Mouse (Mus musculus): ENCODE data around the gene Pard3. TPM values are rescaled to one million over a fixed set of nuclear protein-coding genes. Genes with fewer than 3 reads are reported as not detected.

Gene Pard3
- polyA plus RNA-seq, 1 experiment from 2014 or later, result 7.0 TPM

- Histone ChIP-seq H3K27ac (ENCODE audit: low read length) (no peak overlapping the region), H3K4me1 (ENCODE audit: control insufficient read depth, low read depth, low read length) (no peaks in the 10 kb centered on the region; the same call in 1 of the 2 replicates), H3K4me2 (ENCODE audit: low read depth, low read length) (no peak overlapping the region), H3K36me3 (ENCODE audit: control insufficient read depth, insufficient read depth) (no peaks in the 10 kb centered on the region), H3K9me3 (replicated peaks; ENCODE audit: control insufficient read depth, low read length) (no peaks in the 10 kb centered on the region), H3K9ac (ENCODE audit: low read depth, low read length) (no peak overlapping the region), H3K4me3 (ENCODE audit: low read depth, low read length) (no peak overlapping the region), H3K27me3 (ENCODE audit: control insufficient read depth, insufficient read depth, low read depth, low read length) (no peaks in the 10 kb centered on the region)
- WGBS (ENCODE audit: insufficient replicate concordance), result 38% methylated on average over 2 of the region's 2 CpGs
- no peak for ATAC-seq (ENCODE audit: low read depth)
Observed at GRCm38 (mm10) chr8:127269082-127269747, 205.5 kb downstream of the Pard3 start.

DNA sequence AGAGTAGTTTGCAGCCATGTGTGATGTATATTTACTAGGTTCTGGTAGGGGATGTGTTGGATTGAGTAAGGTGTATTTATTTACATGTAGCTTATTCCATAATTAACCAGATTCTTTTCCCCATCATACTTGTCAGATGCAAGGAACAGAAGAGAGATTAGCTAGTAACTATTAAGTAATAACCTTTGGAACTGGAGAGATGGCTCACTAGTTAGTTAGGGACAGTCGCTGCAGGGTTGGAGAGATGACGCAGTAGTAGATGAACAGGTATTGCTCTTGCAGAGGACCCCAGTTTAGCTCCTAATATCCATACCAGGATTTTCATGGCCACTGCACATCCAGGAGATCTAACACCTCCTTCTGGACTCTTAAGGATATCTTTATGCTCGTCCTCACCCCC lies 207.5 kb downstream of the Pard3 start:
- Histone ChIP-seq H3K4me2 (ENCODE audit: low read depth, low read length) (no peak overlapping the region), H3K27me3 (ENCODE audit: control insufficient read depth, insufficient read depth, low read depth, low read length) (no peaks in the 10 kb centered on the region), H3K27ac (ENCODE audit: low read length) (no peak overlapping the region), H3K9me3 (replicated peaks; ENCODE audit: control insufficient read depth, low read length) (no peaks in the 10 kb centered on the region), H3K36me3 (ENCODE audit: control insufficient read depth, insufficient read depth) (no peaks in the 10 kb centered on the region), H3K4me3 (ENCODE audit: low read depth, low read length) (no peak overlapping the region), H3K4me1 (ENCODE audit: control insufficient read depth, low read depth, low read length) (no peaks in the 10 kb centered on the region; the same call in 1 of the 2 replicates), H3K9ac (ENCODE audit: low read depth, low read length) (no peak overlapping the region)
- 59% methylated on average over 3 of the region's 3 CpGs for WGBS (ENCODE audit: insufficient replicate concordance)
- no peak for ATAC-seq (ENCODE audit: low read depth)

- Histone ChIP-seq H3K9me3 (replicated peaks; ENCODE audit: control insufficient read depth, low read length) (no peaks in the 10 kb centered on the region), H3K9ac (ENCODE audit: low read depth, low read length) (no peak overlapping the region), H3K4me3 (ENCODE audit: low read depth, low read length) (no peak overlapping the region), H3K4me1 (ENCODE audit: control insufficient read depth, low read depth, low read length) (no peaks in the 10 kb centered on the region), H3K27ac (ENCODE audit: low read length) (no peak overlapping the region), H3K4me2 (ENCODE audit: low read depth, low read length) (no peak overlapping the region), H3K36me3 (ENCODE audit: control insufficient read depth, insufficient read depth) (no peaks in the 10 kb centered on the region), H3K27me3 (ENCODE audit: control insufficient read depth, insufficient read depth, low read depth, low read length) (no peaks in the 10 kb centered on the region)
- ATAC-seq (ENCODE audit: low read depth), result no peak
- WGBS (ENCODE audit: insufficient replicate concordance), result 74% methylated on average over 7 of the region's 7 CpGs
Observed at GRCm38 (mm10) chr8:127280299-127280974, 216.7 kb downstream of the Pard3 start.

DNA sequence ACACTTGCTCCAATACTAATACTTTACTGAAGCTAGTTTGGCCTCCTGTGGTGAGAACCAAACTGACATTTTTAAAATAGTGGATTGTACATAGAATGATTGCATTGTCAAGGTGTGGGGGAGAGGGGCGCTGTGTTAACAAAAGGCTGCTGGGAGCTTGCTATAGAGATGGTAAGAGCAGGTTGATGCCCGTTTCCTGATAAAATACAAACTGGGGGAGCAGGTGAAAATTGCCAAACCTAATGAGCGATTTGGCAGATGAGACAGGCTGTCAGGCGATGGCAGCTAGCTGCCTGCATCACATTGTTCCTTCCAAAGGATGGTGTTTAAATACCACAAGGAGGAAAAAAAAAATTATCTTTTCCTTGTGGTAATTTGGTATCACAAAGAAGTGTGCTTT lies 217.3 kb downstream of the Pard3 start:
- Histone ChIP-seq H3K9me3 (replicated peaks; ENCODE audit: control insufficient read depth, low read length) (no peaks in the 10 kb centered on the region), H3K27me3 (ENCODE audit: control insufficient read depth, insufficient read depth, low read depth, low read length) (no peaks in the 10 kb centered on the region), H3K4me3 (ENCODE audit: low read depth, low read length) (no peak overlapping the region), H3K27ac (ENCODE audit: low read length) (no peak overlapping the region), H3K4me1 (ENCODE audit: control insufficient read depth, low read depth, low read length) (no peaks in the 10 kb centered on the region), H3K9ac (ENCODE audit: low read depth, low read length) (no peak overlapping the region), H3K36me3 (ENCODE audit: control insufficient read depth, insufficient read depth) (no peaks in the 10 kb centered on the region), H3K4me2 (ENCODE audit: low read depth, low read length) (no peak overlapping the region)
- WGBS (ENCODE audit: insufficient replicate concordance), result 62% methylated on average over 4 of the region's 4 CpGs
- ATAC-seq (ENCODE audit: low read depth), result no peak

DNA sequence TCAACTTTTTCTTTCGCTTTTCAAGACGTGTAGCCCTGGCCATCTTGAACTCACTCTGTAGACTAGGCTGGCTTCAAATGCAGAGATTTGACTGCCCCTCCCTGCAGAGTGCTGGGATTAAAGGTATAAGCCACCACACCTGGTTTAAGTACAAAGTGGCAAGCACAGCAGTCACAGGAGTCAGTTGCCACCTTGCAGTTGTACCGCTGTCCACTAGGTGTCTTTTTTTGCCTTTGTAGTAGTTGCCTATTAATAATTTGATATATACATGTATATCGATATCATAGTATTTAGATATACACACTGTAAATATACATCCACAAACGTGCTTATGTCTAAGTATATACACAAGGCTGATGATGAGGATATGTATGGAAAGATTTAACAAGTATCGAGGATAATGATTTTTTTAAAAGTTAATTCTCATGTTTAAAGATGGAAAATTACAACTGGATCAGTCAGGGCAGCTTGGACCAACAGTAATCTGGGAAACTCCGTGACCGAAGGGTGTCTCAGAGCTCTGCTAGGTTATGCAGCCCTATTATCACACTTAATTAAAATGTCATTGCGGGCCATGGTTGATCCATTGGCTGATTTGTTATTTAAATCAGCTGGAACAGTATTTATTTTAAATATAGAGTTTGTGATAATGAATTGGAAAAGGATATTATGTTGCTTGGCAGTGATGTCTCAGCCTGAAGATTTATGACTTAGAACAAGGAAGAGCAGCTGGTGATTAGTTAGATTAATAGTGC lies 220.9 kb downstream of the Pard3 start:
- Histone ChIP-seq H3K4me2 (ENCODE audit: low read depth, low read length) (no peak overlapping the region), H3K27ac (ENCODE audit: low read length) (no peak overlapping the region), H3K4me1 (ENCODE audit: control insufficient read depth, low read depth, low read length) (no peaks in the 10 kb centered on the region), H3K9ac (ENCODE audit: low read depth, low read length) (no peak overlapping the region), H3K36me3 (ENCODE audit: control insufficient read depth, insufficient read depth) (no peaks in the 10 kb centered on the region), H3K4me3 (ENCODE audit: low read depth, low read length) (no peak overlapping the region), H3K9me3 (replicated peaks; ENCODE audit: control insufficient read depth, low read length) (no peaks in the 10 kb centered on the region), H3K27me3 (ENCODE audit: control insufficient read depth, insufficient read depth, low read depth, low read length) (no peaks in the 10 kb centered on the region)
- 67% methylated on average over 9 of the region's 9 CpGs for WGBS (ENCODE audit: insufficient replicate concordance)
- no peak for ATAC-seq (ENCODE audit: low read depth)

DNA sequence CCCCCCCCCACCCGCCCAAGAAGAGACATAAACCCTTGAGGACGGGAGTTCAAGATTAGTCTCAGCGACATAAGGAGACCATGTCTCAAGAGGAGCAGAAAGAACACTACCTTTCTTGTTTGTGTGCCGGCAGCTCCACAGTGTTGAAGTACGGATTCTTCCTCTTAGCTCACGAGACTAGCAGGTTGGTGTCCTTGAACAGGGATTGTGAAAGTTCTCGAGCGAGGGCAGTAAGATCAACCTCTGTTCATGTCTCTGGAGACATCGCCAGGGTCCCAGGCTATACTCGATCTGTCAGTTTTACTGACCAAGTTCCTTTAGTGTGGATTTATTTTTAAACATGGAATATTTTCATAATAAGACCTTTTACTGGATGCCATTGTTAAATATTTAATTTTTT lies 224.1 kb downstream of the Pard3 start:
- H3K9me3 ChIP-seq (replicated peaks; ENCODE audit: control insufficient read depth, low read length), result no peaks in the 10 kb centered on the region
- no peaks in the 10 kb centered on the region for H3K27me3 ChIP-seq (ENCODE audit: control insufficient read depth, insufficient read depth, low read depth, low read length)
- no peaks in the 10 kb centered on the region for H3K4me1 ChIP-seq (ENCODE audit: control insufficient read depth, low read depth, low read length)
- ATAC-seq (ENCODE audit: low read depth), result no peak
- H3K9ac ChIP-seq (ENCODE audit: low read depth, low read length), result no peak overlapping the region
- no peak overlapping the region for H3K4me2 ChIP-seq (ENCODE audit: low read depth, low read length)
- WGBS (ENCODE audit: insufficient replicate concordance), result 65% methylated on average over 10 of the region's 10 CpGs
- H3K27ac ChIP-seq (ENCODE audit: low read length), result no peak overlapping the region
- no peak overlapping the region for H3K4me3 ChIP-seq (ENCODE audit: low read depth, low read length)
- no peaks in the 10 kb centered on the region for H3K36me3 ChIP-seq (ENCODE audit: control insufficient read depth, insufficient read depth)

DNA sequence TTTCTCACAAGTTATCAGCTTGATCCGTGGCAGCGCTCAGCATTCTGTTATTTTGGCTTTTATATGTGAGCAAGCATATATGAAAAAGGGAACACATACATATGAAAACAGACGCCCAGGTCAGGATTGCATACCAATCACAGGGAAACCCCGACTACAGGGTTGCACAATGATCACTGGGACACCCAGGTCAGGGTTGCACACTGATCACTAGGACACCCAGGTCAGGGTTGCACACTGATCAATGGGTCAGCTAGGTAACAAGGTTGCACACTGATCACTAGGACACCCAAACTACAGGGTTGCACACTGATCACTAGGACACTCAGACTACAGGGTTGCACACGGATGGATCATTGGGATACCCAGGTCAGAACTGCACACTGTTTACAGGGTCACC lies 228.6 kb downstream of the Pard3 start:
- WGBS (ENCODE audit: insufficient replicate concordance), result 56% methylated on average over 5 of the region's 5 CpGs

DNA sequence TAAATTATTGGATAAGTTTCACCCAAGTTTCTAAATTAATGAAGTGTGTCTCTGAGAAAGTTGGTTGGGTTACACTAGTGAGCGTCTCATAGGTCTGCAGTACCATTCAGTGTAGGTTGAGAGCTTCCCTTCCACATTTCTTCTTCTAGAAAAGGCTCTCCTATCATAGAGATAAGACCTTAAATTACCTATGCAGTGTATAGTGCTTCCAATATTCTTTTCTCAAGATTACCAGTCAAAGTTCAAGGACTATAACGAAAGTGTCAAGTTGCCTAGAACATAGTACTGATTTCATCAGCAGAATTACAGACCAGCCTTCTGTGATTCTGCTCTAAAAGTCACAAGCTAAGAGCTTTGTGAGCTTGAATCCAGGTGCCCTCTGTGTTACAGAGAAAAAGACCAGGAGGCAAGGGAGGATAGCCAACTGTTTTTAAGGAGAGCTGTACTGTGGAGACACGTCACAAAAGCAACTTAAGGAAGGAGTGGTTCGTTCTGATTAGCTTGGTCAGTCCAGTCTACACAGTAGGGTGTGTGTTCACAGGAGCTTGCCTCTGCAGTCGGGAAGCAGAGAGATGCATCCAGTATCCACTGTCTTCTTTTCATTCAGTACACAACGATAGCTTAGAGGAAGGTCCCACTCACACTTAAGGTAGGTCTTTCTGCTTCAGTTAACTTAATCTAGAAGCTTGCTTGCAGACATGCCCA lies 229.5 kb downstream of the Pard3 start:
- no peak overlapping the region for H3K27ac ChIP-seq (ENCODE audit: low read length)
- no peaks in the 10 kb centered on the region for H3K9me3 ChIP-seq (replicated peaks; ENCODE audit: control insufficient read depth, low read length)
- no peaks in the 10 kb centered on the region for H3K4me1 ChIP-seq (ENCODE audit: control insufficient read depth, low read depth, low read length)
- H3K4me3 ChIP-seq (ENCODE audit: low read depth, low read length), result no peak overlapping the region
- 55% methylated on average over 6 of the region's 6 CpGs for WGBS (ENCODE audit: insufficient replicate concordance)
- no peak for ATAC-seq (ENCODE audit: low read depth)
- H3K9ac ChIP-seq (ENCODE audit: low read depth, low read length), result no peak overlapping the region
- no peaks in the 10 kb centered on the region for H3K36me3 ChIP-seq (ENCODE audit: control insufficient read depth, insufficient read depth)
- no peak overlapping the region for H3K4me2 ChIP-seq (ENCODE audit: low read depth, low read length)
- no peaks in the 10 kb centered on the region for H3K27me3 ChIP-seq (ENCODE audit: control insufficient read depth, insufficient read depth, low read depth, low read length)

More for the DNA sequence above, 228.6 kb downstream of the Pard3 start:
- H3K27me3 ChIP-seq (ENCODE audit: control insufficient read depth, insufficient read depth, low read depth, low read length), result no peaks in the 10 kb centered on the region
- no peak overlapping the region for H3K4me3 ChIP-seq (ENCODE audit: low read depth, low read length)
- ATAC-seq (ENCODE audit: low read depth), result peak; percentile 67
- H3K4me2 ChIP-seq (ENCODE audit: low read depth, low read length), result no peak overlapping the region
- H3K4me1 ChIP-seq (ENCODE audit: control insufficient read depth, low read depth, low read length), result no peaks in the 10 kb centered on the region
- H3K36me3 ChIP-seq (ENCODE audit: control insufficient read depth, insufficient read depth), result no peaks in the 10 kb centered on the region
- no peaks in the 10 kb centered on the region for H3K9me3 ChIP-seq (replicated peaks; ENCODE audit: control insufficient read depth, low read length)
- H3K9ac ChIP-seq (ENCODE audit: low read depth, low read length), result no peak overlapping the region
- no peak overlapping the region for H3K27ac ChIP-seq (ENCODE audit: low read length)

Data from liver, embryonic 16.5 days (tissue).